Mouse (Mus musculus) neural tube, embryonic 14.5 days (tissue): ENCODE measurements around the gene Slc26a5. TPM values are rescaled to one million over a fixed set of nuclear protein-coding genes. Genes with fewer than 3 reads are reported as not detected.

Experiments
- ATAC-seq: fragments of 200-750 bp; cut with Nextera tagmentation; 2 replicates; pipeline ENCODE4 v1.8.0; 2017; ENCODE audit warnings: low read depth, mild to moderate bottlenecking, moderate TSS enrichment, moderate library complexity
- H3K27ac ChIP-seq: fragments of 300-500 bp; sonication (generic); 2 replicates; pipeline ENCODE4 v1.5.1; 2014; ENCODE audit warnings: low read depth, mild to moderate bottlenecking, control low read depth, low read length, moderate library complexity, mixed read lengths
- H3K27me3 ChIP-seq: fragments of 300-500 bp; sonication (generic); 2 replicates; pipeline ENCODE4 v1.6.1; 2014; ENCODE audit warnings: low read length; ENCODE audit not compliant: control insufficient read depth, insufficient read depth
- H3K36me3 ChIP-seq: fragments of 300-500 bp; sonication (generic); 2 replicates; pipeline ENCODE4 v1.6.1; 2014; ENCODE audit warnings: low read length, mixed read lengths; ENCODE audit not compliant: control insufficient read depth, insufficient read depth
- H3K4me1 ChIP-seq: fragments of 300-500 bp; sonication (generic); 2 replicates; pipeline ENCODE4 v1.6.1; 2014; ENCODE audit warnings: low read length; ENCODE audit not compliant: control insufficient read depth, insufficient read depth
- H3K4me2 ChIP-seq: fragments of 300-500 bp; sonication (generic); 2 replicates; pipeline ENCODE4 v1.6.1; 2014; ENCODE audit warnings: mild to moderate bottlenecking, low read depth, low read length, control low read depth
- H3K4me3 ChIP-seq: fragments of 300-500 bp; sonication (generic); 2 replicates; pipeline ENCODE4 v1.5.1; 2014; ENCODE audit warnings: low read depth, low read length, control low read depth, mixed read lengths
- H3K9ac ChIP-seq: fragments of 300-500 bp; sonication (generic); replicated peaks from 2 replicates; pipeline ENCODE4 v1.6.1; 2014; ENCODE audit warnings: low read depth, mild to moderate bottlenecking, control low read depth, low read length, mixed read lengths
- H3K9me3 ChIP-seq: fragments of 300-500 bp; sonication (generic); 2 replicates; pipeline ENCODE4 v1.6.1; 2016; ENCODE audit warnings: low read length; ENCODE audit not compliant: control insufficient read depth
- WGBS: fragments of 180-500 bp; shearing (Covaris S2); extraction: QIAGEN DNeasy Blood & Tissue Kit; methylation state at CpG from one replicate; pipeline ENCODE4 v1.1.7; 2014; 5-methylcytosine and 5-hydroxymethylcytosine counted together
- polyA plus RNA-seq: library from polyadenylated mRNA; unstranded; fragments of >200 nt; fragmentation: Nextera tagmentation; extraction: Ambion mirVana; gene quantifications from 2 replicates; pipeline ENCODE4 v1.2.1, GENCODE M21; 2014

The Slc26a5 gene
- polyA plus RNA-seq, 1 experiment from 2014 or later = 0.12 TPM

GRCm38 (mm10) chr5:21894168-21894567 is 28.8 kb upstream of the Slc26a5 start:
- H3K9me3 ChIP-seq = no peaks in the 10 kb centered on the region
- no peak overlapping the region for H3K9ac ChIP-seq
- no peak overlapping the region for H3K4me3 ChIP-seq
- H3K4me1 ChIP-seq = no peaks in the 10 kb centered on the region
- ATAC-seq = no peak
- WGBS = 83% methylated on average over 3 of the region's 3 CpGs
- H3K4me2 ChIP-seq = no peak overlapping the region
- H3K36me3 ChIP-seq = 0 out of 2 replicates have a peak, but pooled peaks cover 3% of the 10 kb centered on the region
- H3K27me3 ChIP-seq = no peaks in the 10 kb centered on the region
- H3K27ac ChIP-seq = no peak overlapping the region

DNA sequence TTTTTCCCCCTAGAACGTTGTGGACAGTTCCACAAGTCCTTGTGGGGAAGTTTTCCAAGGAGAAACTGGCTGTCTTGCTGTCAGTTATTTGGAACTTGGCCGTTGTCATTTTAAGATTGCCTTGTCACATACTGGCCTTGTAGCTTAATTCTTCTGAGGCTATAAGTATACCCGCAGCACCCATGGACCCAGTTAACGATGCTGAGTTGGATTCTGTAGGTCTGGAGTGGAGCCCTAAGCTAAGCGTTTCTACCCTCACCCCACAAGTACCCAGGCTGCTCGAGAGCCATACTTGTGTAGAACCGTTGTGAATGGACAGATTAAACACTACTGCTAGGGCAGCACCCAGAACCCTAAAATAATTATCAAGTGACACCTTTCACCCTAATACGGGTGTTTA is 1.3 kb upstream of the Slc26a5 start:
- WGBS = 65% methylated on average over 8 of the region's 8 CpGs
- Histone ChIP-seq H3K9ac (no peak overlapping the region), H3K27ac (no peak overlapping the region), H3K4me3 (no peak overlapping the region), H3K27me3 (no peaks in the 10 kb centered on the region), H3K4me2 (no peak overlapping the region), H3K9me3 (no peaks in the 10 kb centered on the region), H3K36me3 (no peaks in the 10 kb centered on the region), H3K4me1 (peaks cover 4% of the 10 kb centered on the region; the same call in 1 of the 2 replicates)
- ATAC-seq = no peak

- H3K36me3 ChIP-seq = no peaks in the 10 kb centered on the region
- H3K27ac ChIP-seq = no peak overlapping the region
- H3K4me1 ChIP-seq = peaks cover 4% of the 10 kb centered on the region; the same call in 1 of the 2 replicates
- H3K4me3 ChIP-seq = no peak overlapping the region
- no peaks in the 10 kb centered on the region for H3K9me3 ChIP-seq
- ATAC-seq = peak; percentile 87
- no peaks in the 10 kb centered on the region for H3K27me3 ChIP-seq
- 9% methylated on average over 6 of the region's 6 CpGs for WGBS
- peak overlapping the region; percentile 45 for H3K4me2 ChIP-seq
- H3K9ac ChIP-seq = no peak overlapping the region
Observed at GRCm38 (mm10) chr5:21866311-21866712, 908 bp upstream of the Slc26a5 start.

- no peak for ATAC-seq
- no peaks in the 10 kb centered on the region for H3K36me3 ChIP-seq
- WGBS = 88% methylated on average over 7 of the region's 7 CpGs
- H3K27ac ChIP-seq = no peak overlapping the region
- H3K4me3 ChIP-seq = no peak overlapping the region
- H3K27me3 ChIP-seq = no peaks in the 10 kb centered on the region
- no peak overlapping the region for H3K4me2 ChIP-seq
- H3K9ac ChIP-seq = no peak overlapping the region
- H3K4me1 ChIP-seq = no peaks in the 10 kb centered on the region
- H3K9me3 ChIP-seq = no peaks in the 10 kb centered on the region
Observed at GRCm38 (mm10) chr5:21858653-21859052, 6.8 kb downstream of the Slc26a5 start.

- Histone ChIP-seq H3K36me3 (no peaks in the 10 kb centered on the region), H3K27me3 (no peaks in the 10 kb centered on the region), H3K4me1 (no peaks in the 10 kb centered on the region), H3K4me3 (no peak overlapping the region), H3K4me2 (no peak overlapping the region), H3K27ac (0 out of 2 replicates have a peak overlapping the region, but pooled peaks have one; percentile 16), H3K9me3 (no peaks in the 10 kb centered on the region), H3K9ac (no peak overlapping the region)
- ATAC-seq = peak; percentile 82
- 45% methylated on average over 10 of the region's 10 CpGs for WGBS
Observed at GRCm38 (mm10) chr5:21851679-21852340, 13.6 kb downstream of the Slc26a5 start.

- Histone ChIP-seq H3K9me3 (no peaks in the 10 kb centered on the region), H3K4me1 (no peaks in the 10 kb centered on the region), H3K27ac (no peak overlapping the region), H3K4me2 (no peak overlapping the region), H3K36me3 (no peaks in the 10 kb centered on the region), H3K4me3 (no peak overlapping the region), H3K27me3 (no peaks in the 10 kb centered on the region), H3K9ac (no peak overlapping the region)
- no peak for ATAC-seq
- 51% methylated on average over 6 of the region's 6 CpGs for WGBS
Observed at GRCm38 (mm10) chr5:21847438-21847837, 18.0 kb downstream of the Slc26a5 start.

- H3K4me3 ChIP-seq = no peak overlapping the region
- WGBS = 82% methylated on average over 20 of the region's 20 CpGs
- H3K9me3 ChIP-seq = no peaks in the 10 kb centered on the region
- no peak for ATAC-seq
- no peak overlapping the region for H3K4me2 ChIP-seq
- H3K4me1 ChIP-seq = no peaks in the 10 kb centered on the region
- no peaks in the 10 kb centered on the region for H3K36me3 ChIP-seq
- H3K27ac ChIP-seq = no peak overlapping the region
- H3K27me3 ChIP-seq = no peaks in the 10 kb centered on the region
- no peak overlapping the region for H3K9ac ChIP-seq
Observed at GRCm38 (mm10) chr5:21846616-21847290, 18.7 kb downstream of the Slc26a5 start.

GRCm38 (mm10) chr5:21844676-21845075 is 20.7 kb downstream of the Slc26a5 start:
- 74% methylated on average over 4 of the region's 4 CpGs for WGBS

GRCm38 (mm10) chr5:21831761-21832160 is 33.6 kb downstream of the Slc26a5 start:
- Histone ChIP-seq H3K4me2 (no peak overlapping the region), H3K4me1 (no peaks in the 10 kb centered on the region), H3K36me3 (no peaks in the 10 kb centered on the region), H3K27ac (no peak overlapping the region), H3K27me3 (no peaks in the 10 kb centered on the region), H3K9ac (no peak overlapping the region), H3K9me3 (no peaks in the 10 kb centered on the region), H3K4me3 (no peak overlapping the region)
- no peak for ATAC-seq
- 68% methylated on average over 3 of the region's 3 CpGs for WGBS

More at GRCm38 (mm10) chr5:21844676-21845075, 20.7 kb downstream of the Slc26a5 start:
- Histone ChIP-seq H3K4me3 (no peak overlapping the region), H3K4me1 (no peaks in the 10 kb centered on the region), H3K27ac (no peak overlapping the region), H3K27me3 (no peaks in the 10 kb centered on the region), H3K36me3 (no peaks in the 10 kb centered on the region), H3K9me3 (no peaks in the 10 kb centered on the region), H3K4me2 (no peak overlapping the region), H3K9ac (no peak overlapping the region)
- ATAC-seq = no peak
